In the genomic region with DNA sequence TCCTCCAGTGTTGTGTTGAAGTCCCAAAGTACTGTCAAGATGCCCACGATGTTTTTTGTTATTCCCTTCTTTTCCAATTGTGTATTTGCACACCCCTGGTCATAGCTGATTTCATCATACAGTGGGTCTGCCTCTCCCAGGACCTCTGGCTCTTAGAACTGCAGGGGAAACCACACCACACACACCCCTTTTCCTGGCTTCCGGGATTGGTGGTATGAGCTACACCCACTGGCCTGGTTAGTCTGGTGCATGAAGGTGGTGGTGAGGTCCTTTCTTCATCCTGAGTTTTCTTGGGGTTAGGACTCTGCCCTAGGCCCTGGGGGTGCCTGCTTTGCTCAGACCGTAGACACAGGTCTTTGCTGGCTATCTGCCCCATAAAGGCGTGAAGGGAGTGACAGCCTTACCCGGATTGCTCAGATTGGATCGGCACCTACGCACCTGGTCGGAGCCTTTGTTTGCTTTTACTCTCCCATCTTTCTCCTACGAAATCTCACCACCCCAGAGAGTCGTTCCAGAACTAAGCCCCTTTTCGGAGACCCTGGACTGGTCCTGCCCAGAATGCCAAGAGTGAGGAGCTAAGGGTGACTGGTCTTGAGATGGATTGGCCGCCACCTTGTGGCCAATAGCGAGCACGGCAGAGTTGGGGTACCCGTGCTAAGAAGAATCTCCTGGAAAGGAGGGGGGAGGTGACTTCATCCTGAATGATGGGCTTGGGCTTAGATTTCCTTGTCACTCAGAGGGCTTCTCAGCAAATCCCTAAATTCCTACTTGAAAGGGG, we compare ENCODE assay signal across 9 mouse cellular contexts. TPM values are rescaled to one million over a fixed set of nuclear protein-coding genes. Genes with fewer than 3 reads are reported as not detected.
DNase-seq lines count a peak whose midpoint lies in the region; ATAC-seq and TF ChIP-seq lines count a peak whose summit lies in the region.
"Had no signal": no experiment of that assay in that cellular context is flagged by ENCODE, and none has a peak within 500 bp of the region (broad histone marks: within the 10 kb centered on the region; RNA-seq: fewer than 3 reads in every experiment).

No protein-coding gene starts in this region.

- no peaks in the 10 kb centered on the region for H3K9me3 ChIP-seq in liver, embryonic 12.5 days (replicated peaks)
- H3K9me3 ChIP-seq: neural tube, embryonic 13.5 days had no signal

- CTCF ChIA-PET in Patski (lab: Charles Lee), result interaction anchor here (1.1 to 7.8 kb wide), 6 partner anchors 10 to 46 kb away, joined by 3 to 78 read pairs (median 4); no protein-coding TSS in a partner anchor

- H3K4me1 ChIP-seq in liver, embryonic 12.5 days, result peaks cover 7% of the 10 kb centered on the region; the same call in 1 of the 2 replicates

- H3K27me3 ChIP-seq in liver, embryonic 12.5 days (replicated peaks), result peaks cover 78% of the 10 kb centered on the region
- peaks cover 9% of the 10 kb centered on the region for H3K27me3 ChIP-seq in Patski

- H3K9ac ChIP-seq in liver, embryonic 12.5 days, result no peak overlapping the region
- H3K9ac ChIP-seq: neural tube, embryonic 13.5 days had no signal

- in situ Hi-C loops in Patski (cut with MboI; ENCODE audit: low pct_unique_long_range_greater_than_20kb), result loop anchor here (5.0 kb wide), 1 partner anchor 37 kb away; no protein-coding TSS in a partner anchor

- POLR2A ChIA-PET in Patski (lab: Charles Lee), result no interaction called here

- peak; percentile 96 for TF ChIP-seq CTCF in Patski (IDR thresholded peaks at IDR 0.05)
- peak; percentile 90 for TF ChIP-seq CTCF in left cerebral cortex, adult 2 months (IDR thresholded peaks at IDR 0.05)

- H3K4me2 ChIP-seq in liver, embryonic 12.5 days, result no peak overlapping the region
- H3K4me2 ChIP-seq: neural tube, embryonic 13.5 days had no signal

- WGBS in liver, embryonic 12.5 days (ENCODE audit: insufficient replicate concordance), result 29% methylated on average over 15 of the region's 15 CpGs

- H3K36me3 ChIP-seq in liver, embryonic 12.5 days, result no peaks in the 10 kb centered on the region
- H3K36me3 ChIP-seq: neural tube, embryonic 13.5 days had no signal

- H3K4me3 ChIP-seq in liver, embryonic 12.5 days, result no peak overlapping the region
- H3K4me3 ChIP-seq in left cerebral cortex, adult 2 months, result no peak overlapping the region
- H3K4me3 ChIP-seq: neural tube, embryonic 13.5 days had no signal

- no peak overlapping the region for H3K27ac ChIP-seq in liver, embryonic 12.5 days
- H3K27ac ChIP-seq in left cerebral cortex, adult 2 months, result no peak overlapping the region
- H3K27ac ChIP-seq: neural tube, embryonic 13.5 days had no signal

- intact Hi-C loops in heart, postnatal 10 days (cut with DNase I), result no loop called here
- intact Hi-C loops in left cerebral cortex, adult 2 months (cut with DNase I), result loop anchor here (10.0 kb wide), 2 partner anchors 565 to 595 kb away; no protein-coding TSS in a partner anchor

- ATAC-seq in liver, embryonic 12.5 days, result no peak
- peak; percentile 24 for ATAC-seq in Patski
- peak; percentile 59 for ATAC-seq in megakaryocyte-erythroid progenitor cell, adult 5-6 weeks (replicated peaks; ENCODE audit: low FRiP score, low TSS enrichment, poor library complexity, severe bottlenecking)

- peak; percentile 48 for DNase-seq in liver
- no peak for DNase-seq in Patski (ENCODE audit: low read depth, low spot score)
- peak; percentile 72 to 77 for DNase-seq in cerebellum, postnatal 36 days
- peak; percentile 68 to 73 for DNase-seq in heart, postnatal 10 days
- DNase-seq in left cerebral cortex, adult 2 months (ENCODE audit: extremely low spot score in 1 of 2, low spot score in 2 of 2), result peak; percentile 71 to 72
- DNase-seq in thymus, postnatal 14 days, result peak; percentile 61

RNA-seq across cellular contexts. Expression of a gene that starts 17.7 kb away (rescaled TPM):
- 8.7 and 10.3 TPM in 2 replicates for polyA plus RNA-seq in liver, embryonic 12.5 days (2016; fragmentation: Nextera tagmentation; extraction: Ambion mirVana)
- 154 TPM for polyA plus RNA-seq in Patski (2021)
- total RNA-seq in heart, postnatal 10 days (2021), result 100 to 1,000 TPM in 1 of 2 experiments, 10 to 100 TPM in 1; 90.9 to 100 TPM
- total RNA-seq in left cerebral cortex, adult 2 months (2021), result 10 to 100 TPM; 79.8 to 85.7 TPM
- total RNA-seq in megakaryocyte-erythroid progenitor cell, adult 5-6 weeks (2014; fragmentation: Nextera tagmentation), result 11.3 and 14.1 TPM in 2 replicates
- total RNA-seq in megakaryocyte-erythroid progenitor cell, adult 5-6 weeks (2017), result 12.6 and 20.3 TPM in 2 replicates
